Mouse (Mus musculus): ENCODE measurements around the gene Orc5. TPM values are rescaled to one million over a fixed set of nuclear protein-coding genes. Genes with fewer than 3 reads are reported as not detected.

Gene Orc5
- polyA plus RNA-seq, 1 experiment from 2014 or later: 34.4 TPM

DNA sequence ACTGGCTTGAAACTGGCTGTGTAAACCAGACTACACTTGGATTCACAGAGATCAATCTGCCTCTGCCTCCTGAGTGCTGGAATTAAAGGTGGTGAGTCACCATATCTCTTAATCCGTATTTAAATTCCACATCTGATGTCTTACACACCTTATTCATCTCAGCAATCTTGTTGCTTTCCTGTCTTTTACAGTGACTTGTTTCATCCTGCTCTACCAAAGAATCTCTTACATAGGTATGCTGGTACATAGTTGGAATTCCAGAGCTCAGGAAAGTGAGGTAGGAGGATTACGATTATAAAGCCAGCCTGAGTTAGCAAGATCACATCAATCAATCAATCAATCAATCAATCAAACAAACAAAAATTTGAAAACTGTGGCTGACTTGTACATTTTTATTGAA lies 9.6 kb upstream of the Orc5 start:
- Histone ChIP-seq H3K9ac (no peak overlapping the region), H3K27ac (ENCODE audit: poor library complexity, severe bottlenecking) (no peak overlapping the region), H3K4me2 (no peak overlapping the region), H3K9me3 (replicated peaks) (0 out of 2 replicates have a peak, but pooled peaks cover under 1% of the 10 kb centered on the region), H3K27me3 (replicated peaks) (no peaks in the 10 kb centered on the region), H3K36me3 (peaks cover 5% of the 10 kb centered on the region; the same call in 1 of the 2 replicates), H3K4me3 (no peak overlapping the region), H3K4me1 (replicated peaks) (no peaks in the 10 kb centered on the region)
- 65% methylated on average over 2 of the region's 2 CpGs for WGBS
- no peak for ATAC-seq (ENCODE audit: insufficient number of reproducible peaks, low FRiP score)

GRCm38 (mm10) chr5:22557491-22558113 lies 7.4 kb upstream of the Orc5 start:
- H3K9ac ChIP-seq: no peak overlapping the region
- 0 out of 2 replicates have a peak, but pooled peaks cover 12% of the 10 kb centered on the region for H3K9me3 ChIP-seq (replicated peaks)
- H3K27ac ChIP-seq (ENCODE audit: poor library complexity, severe bottlenecking): no peak overlapping the region
- H3K4me1 ChIP-seq (replicated peaks): no peaks in the 10 kb centered on the region
- ATAC-seq (ENCODE audit: insufficient number of reproducible peaks, low FRiP score): no peak
- no peak overlapping the region for H3K4me3 ChIP-seq
- H3K36me3 ChIP-seq: peaks cover 10% of the 10 kb centered on the region; the same call in 1 of the 2 replicates
- WGBS: 73% methylated on average over 4 of the region's 4 CpGs
- no peaks in the 10 kb centered on the region for H3K27me3 ChIP-seq (replicated peaks)
- no peak overlapping the region for H3K4me2 ChIP-seq

GRCm38 (mm10) chr5:22556713-22557112 lies 6.5 kb upstream of the Orc5 start:
- Histone ChIP-seq H3K27me3 (replicated peaks) (no peaks in the 10 kb centered on the region), H3K9ac (no peak overlapping the region), H3K36me3 (peaks cover 10% of the 10 kb centered on the region; the same call in 1 of the 2 replicates), H3K4me1 (replicated peaks) (no peaks in the 10 kb centered on the region), H3K4me2 (no peak overlapping the region), H3K27ac (ENCODE audit: poor library complexity, severe bottlenecking) (no peak overlapping the region), H3K4me3 (no peak overlapping the region), H3K9me3 (replicated peaks) (0 out of 2 replicates have a peak, but pooled peaks cover 12% of the 10 kb centered on the region)
- no peak for ATAC-seq (ENCODE audit: insufficient number of reproducible peaks, low FRiP score)
- 83% methylated on average over 4 of the region's 4 CpGs for WGBS

DNA sequence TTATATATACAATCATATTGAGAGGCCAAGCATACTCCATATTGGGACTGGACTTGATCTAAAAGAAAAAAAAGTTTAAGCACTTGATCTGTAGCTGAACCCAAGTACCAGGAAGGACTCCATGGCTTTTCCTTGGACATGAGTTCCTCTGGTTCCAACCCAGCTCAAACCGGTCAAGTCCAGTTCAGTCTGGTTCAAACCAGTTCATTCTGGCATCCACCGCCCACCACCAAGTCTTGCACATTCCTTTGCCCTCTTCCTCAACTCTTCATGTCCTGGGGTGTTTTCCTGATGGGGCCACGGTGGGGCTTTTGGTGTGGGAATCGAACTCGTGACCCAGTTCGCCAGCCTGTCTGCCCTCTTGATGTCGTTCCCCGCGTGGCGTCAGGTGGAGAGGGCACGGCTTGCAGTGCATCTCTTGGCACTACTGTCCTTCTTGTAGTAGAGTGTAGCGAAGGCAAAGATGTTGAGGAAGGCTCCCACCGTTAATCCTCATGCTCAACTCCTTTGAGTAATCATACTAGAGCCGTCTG lies 2.1 kb upstream of the Orc5 start:
- 0 out of 2 replicates have a peak, but pooled peaks cover 12% of the 10 kb centered on the region for H3K9me3 ChIP-seq (replicated peaks)

GRCm38 (mm10) chr5:22549366-22550032 lies 730 bp downstream of the Orc5 start:
- H3K9me3 ChIP-seq (replicated peaks): 0 out of 2 replicates have a peak, but pooled peaks cover 9% of the 10 kb centered on the region
- peaks cover 25% of the 10 kb centered on the region for H3K36me3 ChIP-seq
- peak overlapping the region; percentile 69 for H3K4me2 ChIP-seq
- H3K27ac ChIP-seq (ENCODE audit: poor library complexity, severe bottlenecking): peak overlapping the region; percentile 84
- peaks cover 6% of the 10 kb centered on the region for H3K4me1 ChIP-seq (replicated peaks)
- ATAC-seq (ENCODE audit: insufficient number of reproducible peaks, low FRiP score): no peak; the same call in 1 of the 2 replicates
- H3K9ac ChIP-seq: peak overlapping the region; percentile 84
- peak overlapping the region; percentile 69 for H3K4me3 ChIP-seq
- WGBS: 13% methylated on average over 11 of the region's 11 CpGs
- H3K27me3 ChIP-seq (replicated peaks): no peaks in the 10 kb centered on the region

More for the DNA sequence above, 2.1 kb upstream of the Orc5 start:
- H3K27me3 ChIP-seq (replicated peaks): no peaks in the 10 kb centered on the region
- H3K36me3 ChIP-seq: peaks cover 5% of the 10 kb centered on the region; the same call in 1 of the 2 replicates
- H3K4me3 ChIP-seq: no peak overlapping the region
- ATAC-seq (ENCODE audit: insufficient number of reproducible peaks, low FRiP score): no peak
- no peak overlapping the region for H3K4me2 ChIP-seq
- no peak overlapping the region for H3K27ac ChIP-seq (ENCODE audit: poor library complexity, severe bottlenecking)
- WGBS: 93% methylated on average over 14 of the region's 14 CpGs
- no peak overlapping the region for H3K9ac ChIP-seq
- peaks cover 6% of the 10 kb centered on the region for H3K4me1 ChIP-seq (replicated peaks)

DNA sequence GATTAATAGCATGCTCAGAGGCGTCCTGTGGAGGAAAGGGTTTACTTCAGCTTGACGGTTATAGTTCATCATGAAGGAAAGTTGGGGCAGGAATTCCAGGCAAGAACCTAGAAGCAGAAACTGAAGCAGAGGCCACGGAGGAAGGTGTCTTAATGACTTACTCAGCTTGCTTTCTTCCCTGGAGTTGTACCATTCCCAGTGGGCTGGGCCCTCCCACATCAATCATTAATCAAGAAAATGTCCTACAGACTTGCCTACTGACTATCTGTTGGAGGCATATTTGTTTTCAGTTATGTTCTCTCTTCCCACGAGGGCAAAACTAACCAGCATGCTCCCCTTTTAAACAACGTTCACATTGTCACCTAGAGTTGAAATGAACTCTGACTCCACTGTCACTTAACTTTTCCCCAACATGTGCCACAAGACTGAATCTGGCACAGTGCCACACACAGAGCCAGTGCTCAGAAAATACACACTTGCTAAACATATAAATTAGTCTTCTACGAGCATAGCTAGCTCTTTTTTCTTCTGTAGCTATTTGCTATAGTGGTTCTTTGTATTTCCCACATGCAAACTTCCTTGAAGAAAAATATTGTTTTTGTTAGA lies 1.6 kb downstream of the Orc5 start:
- no peak overlapping the region for H3K4me3 ChIP-seq
- H3K27me3 ChIP-seq (replicated peaks): no peaks in the 10 kb centered on the region
- 78% methylated on average over 6 of the region's 6 CpGs for WGBS

DNA sequence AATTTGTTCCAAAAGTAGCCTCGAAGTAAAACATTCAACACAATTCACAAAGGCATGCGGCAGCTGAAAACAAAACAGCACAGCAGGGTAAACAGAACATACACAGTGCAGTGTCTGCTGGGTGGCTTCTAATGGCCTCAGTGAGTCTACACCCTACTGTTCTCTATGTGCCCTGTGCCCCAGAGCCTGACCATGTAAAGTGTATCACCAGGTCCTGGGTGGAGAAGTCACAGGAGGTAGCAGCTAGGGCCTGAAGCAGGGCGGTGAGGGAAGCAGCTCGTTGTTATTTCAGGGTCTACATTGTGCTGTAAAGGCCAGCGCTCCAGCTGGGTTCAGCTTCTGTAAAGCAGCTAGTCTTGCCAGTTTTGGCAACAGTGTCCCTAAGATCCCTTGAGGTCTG lies 3.7 kb downstream of the Orc5 start:
- Histone ChIP-seq H3K9me3 (replicated peaks) (no peaks in the 10 kb centered on the region), H3K4me3 (no peak overlapping the region), H3K27ac (ENCODE audit: poor library complexity, severe bottlenecking) (no peak overlapping the region), H3K36me3 (peaks cover 36% of the 10 kb centered on the region), H3K9ac (no peak overlapping the region), H3K27me3 (replicated peaks) (no peaks in the 10 kb centered on the region), H3K4me2 (no peak overlapping the region), H3K4me1 (replicated peaks) (peaks cover 6% of the 10 kb centered on the region)
- ATAC-seq (ENCODE audit: insufficient number of reproducible peaks, low FRiP score): no peak
- 88% methylated on average over 5 of the region's 5 CpGs for WGBS

More for the DNA sequence above, 1.6 kb downstream of the Orc5 start:
- H3K4me2 ChIP-seq: 0 out of 2 replicates have a peak overlapping the region, but pooled peaks have one; percentile 26
- peaks cover 6% of the 10 kb centered on the region for H3K4me1 ChIP-seq (replicated peaks)
- H3K27ac ChIP-seq (ENCODE audit: poor library complexity, severe bottlenecking): no peak overlapping the region
- no peak for ATAC-seq (ENCODE audit: insufficient number of reproducible peaks, low FRiP score)
- no peak overlapping the region for H3K9ac ChIP-seq
- peaks cover 26% of the 10 kb centered on the region for H3K36me3 ChIP-seq
- H3K9me3 ChIP-seq (replicated peaks): 0 out of 2 replicates have a peak, but pooled peaks cover under 1% of the 10 kb centered on the region

- no peaks in the 10 kb centered on the region for H3K27me3 ChIP-seq (replicated peaks)
- H3K36me3 ChIP-seq: peaks cover 48% of the 10 kb centered on the region
- H3K4me2 ChIP-seq: no peak overlapping the region
- ATAC-seq (ENCODE audit: insufficient number of reproducible peaks, low FRiP score): no peak
- no peak overlapping the region for H3K4me3 ChIP-seq
- H3K9ac ChIP-seq: no peak overlapping the region
- no peak overlapping the region for H3K27ac ChIP-seq (ENCODE audit: poor library complexity, severe bottlenecking)
- no peaks in the 10 kb centered on the region for H3K9me3 ChIP-seq (replicated peaks)
- H3K4me1 ChIP-seq (replicated peaks): peaks cover 6% of the 10 kb centered on the region
Measured at GRCm38 (mm10) chr5:22545305-22545704, 4.9 kb downstream of the Orc5 start.

GRCm38 (mm10) chr5:22542676-22543075 lies 7.6 kb downstream of the Orc5 start:
- 97% methylated on average over 2 of the region's 2 CpGs for WGBS
- no peak for ATAC-seq (ENCODE audit: insufficient number of reproducible peaks, low FRiP score)
- Histone ChIP-seq H3K9ac (no peak overlapping the region), H3K36me3 (peaks cover 64% of the 10 kb centered on the region), H3K9me3 (replicated peaks) (no peaks in the 10 kb centered on the region), H3K27me3 (replicated peaks) (no peaks in the 10 kb centered on the region), H3K4me1 (replicated peaks) (no peaks in the 10 kb centered on the region), H3K4me2 (no peak overlapping the region), H3K27ac (ENCODE audit: poor library complexity, severe bottlenecking) (no peak overlapping the region), H3K4me3 (no peak overlapping the region)

- Histone ChIP-seq H3K9ac (no peak overlapping the region), H3K9me3 (replicated peaks) (no peaks in the 10 kb centered on the region), H3K36me3 (peaks cover 57% of the 10 kb centered on the region), H3K27ac (ENCODE audit: poor library complexity, severe bottlenecking) (no peak overlapping the region), H3K4me2 (no peak overlapping the region), H3K4me3 (no peak overlapping the region), H3K4me1 (replicated peaks) (no peaks in the 10 kb centered on the region), H3K27me3 (replicated peaks) (no peaks in the 10 kb centered on the region)
- 89% methylated on average over 7 of the region's 7 CpGs for WGBS
- no peak for ATAC-seq (ENCODE audit: insufficient number of reproducible peaks, low FRiP score)
Measured at GRCm38 (mm10) chr5:22538996-22539600, 11.1 kb downstream of the Orc5 start.

- Histone ChIP-seq H3K9ac (no peak overlapping the region), H3K4me2 (no peak overlapping the region), H3K27me3 (replicated peaks) (no peaks in the 10 kb centered on the region), H3K9me3 (replicated peaks) (no peaks in the 10 kb centered on the region), H3K4me1 (replicated peaks) (no peaks in the 10 kb centered on the region), H3K27ac (ENCODE audit: poor library complexity, severe bottlenecking) (no peak overlapping the region), H3K36me3 (peaks cover 48% of the 10 kb centered on the region), H3K4me3 (no peak overlapping the region)
- ATAC-seq (ENCODE audit: insufficient number of reproducible peaks, low FRiP score): no peak
- 95% methylated on average over 1 of the region's 1 CpGs for WGBS
Measured at GRCm38 (mm10) chr5:22536695-22537094, 13.5 kb downstream of the Orc5 start.

Measured in heart, embryonic 12.5 days (tissue).